Mouse (Mus musculus): ENCODE measurements around the gene Rccd1.

Rccd1 gene

DNA sequence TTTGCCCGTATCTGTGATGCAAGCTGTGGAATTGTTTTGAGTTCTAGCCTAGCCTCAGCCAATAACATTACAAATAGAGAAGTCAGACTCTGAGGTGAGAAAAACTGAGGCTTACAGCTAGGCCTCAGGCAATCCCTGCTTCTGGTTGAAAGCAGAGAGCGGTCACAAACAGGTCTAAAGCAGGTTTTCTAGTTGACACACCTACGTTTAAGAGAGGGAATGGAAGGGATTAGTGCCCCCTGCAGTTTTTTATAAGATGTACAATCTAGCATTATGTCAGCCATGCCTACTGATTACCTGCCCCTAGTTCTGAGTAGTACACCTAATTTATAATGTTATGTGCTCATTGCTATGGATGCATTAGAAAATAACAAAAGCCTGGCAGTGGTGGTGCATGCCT, 16.5 kb downstream of the Rccd1 start:
- in situ Hi-C loops (cut with MboI; ENCODE audit: low sequenced_read_pairs): no loop called here

DNA sequence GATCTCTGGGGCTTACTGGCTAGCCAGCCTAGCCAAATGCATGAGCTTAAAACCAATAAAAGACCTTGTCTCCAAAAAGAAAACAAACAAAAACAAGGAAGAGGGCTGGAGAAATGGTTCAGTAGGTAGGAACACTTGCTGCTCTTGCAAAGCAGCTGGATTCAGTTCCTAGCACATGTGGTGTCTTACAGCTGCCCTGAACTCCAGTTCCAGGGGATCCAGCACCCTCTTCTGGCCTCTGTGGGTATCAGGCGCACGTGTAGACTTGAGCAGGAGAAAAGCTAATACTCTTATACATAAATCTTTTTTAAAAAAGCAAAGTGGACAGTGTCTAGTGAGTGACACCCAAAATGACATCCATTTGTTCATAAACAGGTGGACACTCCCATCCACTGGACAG, 22.7 kb downstream of the Rccd1 start:
- in situ Hi-C loops (cut with MboI; ENCODE audit: low sequenced_read_pairs): no loop called here

DNA sequence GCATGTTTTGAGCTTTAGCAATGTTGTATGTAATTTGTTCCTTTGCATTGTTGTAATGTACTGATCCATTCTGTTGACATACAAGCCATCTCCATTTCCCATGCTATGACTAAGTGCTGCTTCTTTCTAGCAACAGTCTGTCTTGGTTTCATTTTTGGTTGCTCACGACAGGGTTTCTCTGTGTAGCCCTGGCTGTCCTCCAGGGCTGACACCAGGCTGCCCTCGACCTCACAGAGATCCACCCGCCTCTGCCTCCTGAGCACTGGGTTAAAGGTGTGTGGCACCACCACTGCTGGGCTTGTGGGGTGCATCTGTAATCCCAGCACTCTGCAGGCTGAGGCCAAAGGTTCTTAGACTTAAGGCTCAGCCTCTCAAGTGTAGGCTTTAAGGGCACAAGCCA, 24.7 kb downstream of the Rccd1 start:
- in situ Hi-C loops (cut with MboI; ENCODE audit: low sequenced_read_pairs): no loop called here

DNA sequence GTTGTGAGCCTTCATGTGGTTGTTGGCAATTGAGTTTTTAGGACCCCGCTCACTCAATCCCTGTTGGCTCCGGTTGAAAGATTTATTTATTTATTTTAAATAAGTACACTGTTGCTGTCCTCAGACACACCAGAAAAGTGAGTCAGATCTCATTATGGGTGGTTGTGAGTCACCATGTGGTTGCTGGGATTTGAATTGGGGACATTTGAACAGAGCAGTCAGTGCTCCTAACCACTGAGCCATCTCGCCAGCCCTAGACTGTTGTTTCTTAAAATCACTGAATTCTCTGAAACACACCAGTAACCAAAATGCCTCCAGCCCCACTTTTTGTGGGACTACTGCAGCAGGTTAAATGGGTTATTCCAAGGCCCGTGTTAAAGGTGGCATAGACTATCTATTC, 25.5 kb downstream of the Rccd1 start:
- in situ Hi-C loops (cut with MboI; ENCODE audit: low sequenced_read_pairs): no loop called here

DNA sequence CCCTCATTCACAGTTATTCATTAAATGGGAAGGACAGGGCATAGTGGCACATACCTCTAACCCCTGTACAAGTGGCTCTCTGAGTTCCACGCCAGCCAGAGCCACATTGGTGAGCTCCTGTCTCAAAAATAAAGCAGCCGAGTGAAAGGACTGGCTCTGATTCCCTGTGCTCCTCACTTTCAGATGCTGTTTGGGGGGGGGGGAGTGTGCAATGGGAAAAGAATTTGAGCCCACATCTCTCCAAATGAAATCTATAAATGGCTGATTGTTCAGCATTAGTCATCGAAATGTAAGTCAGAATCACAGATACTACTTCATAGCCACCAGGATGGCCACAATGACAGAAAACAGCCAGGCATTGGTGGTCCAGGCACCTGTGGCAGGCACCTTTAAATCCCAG, 27.2 kb downstream of the Rccd1 start:
- in situ Hi-C loops (cut with MboI; ENCODE audit: low sequenced_read_pairs): no loop called here

DNA sequence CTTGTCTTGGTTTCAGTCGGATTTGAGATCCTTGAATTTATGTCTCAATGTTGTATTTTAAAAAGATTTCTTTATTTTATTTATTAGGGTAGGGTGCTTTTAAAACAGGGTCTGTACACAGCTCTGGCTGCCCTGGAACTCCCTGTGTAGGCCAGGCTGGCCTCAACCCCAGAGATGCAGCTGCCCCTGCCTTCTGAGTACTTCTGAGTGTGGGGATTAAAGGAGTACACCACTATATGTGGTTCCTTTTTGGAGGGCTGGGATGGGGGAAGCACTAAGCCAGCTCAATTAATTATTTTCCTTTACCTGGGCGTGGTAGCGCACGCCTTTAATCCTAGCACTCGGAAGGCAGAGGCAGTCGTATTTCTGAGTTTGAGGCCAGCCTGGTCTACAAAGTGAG, 27.8 kb downstream of the Rccd1 start:
- in situ Hi-C loops (cut with MboI; ENCODE audit: low sequenced_read_pairs): no loop called here

DNA sequence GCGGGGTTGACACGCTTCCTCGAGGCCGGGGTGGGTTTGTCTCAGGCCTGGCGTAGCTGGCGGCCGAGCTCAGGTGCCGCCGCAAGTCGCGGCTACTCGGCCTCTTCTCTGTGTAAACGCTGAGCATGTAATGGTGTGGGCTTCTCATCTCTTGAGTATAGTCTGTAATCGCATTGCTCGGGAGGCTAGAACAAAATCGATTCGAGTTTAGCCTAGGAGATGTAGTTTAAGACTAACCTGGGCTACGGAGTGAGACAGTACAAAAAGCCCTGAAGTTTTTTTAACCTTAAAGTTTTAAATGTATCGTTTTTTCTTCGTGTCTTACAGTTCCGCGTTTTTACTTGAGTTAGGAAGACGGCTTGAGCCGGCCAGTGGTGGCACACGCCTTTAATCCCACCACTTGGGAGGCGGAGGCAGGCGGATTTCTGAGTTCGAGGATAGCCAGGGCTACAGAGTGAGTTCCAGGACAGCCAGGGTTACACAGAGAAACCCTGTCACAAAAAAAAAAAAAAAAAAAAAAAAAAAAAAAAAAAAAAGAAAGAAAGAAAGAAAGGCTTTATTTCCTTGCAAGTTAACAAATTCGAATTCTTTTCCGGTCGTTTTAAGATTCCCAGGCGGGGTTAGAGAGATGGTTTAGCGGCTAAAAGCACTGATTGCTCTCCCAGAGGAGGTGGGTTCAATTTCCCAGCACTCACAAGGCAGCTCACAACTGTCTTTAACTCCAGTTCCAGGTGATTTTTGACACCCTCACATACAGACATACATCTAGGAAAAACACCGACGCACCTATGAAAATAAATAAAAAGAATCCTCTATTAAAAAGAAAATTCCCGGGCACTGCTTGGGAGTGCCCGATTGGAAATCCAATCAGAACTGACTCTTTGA, 29.2 kb downstream of the Rccd1 start:
- in situ Hi-C loops (cut with MboI; ENCODE audit: low sequenced_read_pairs): no loop called here

DNA sequence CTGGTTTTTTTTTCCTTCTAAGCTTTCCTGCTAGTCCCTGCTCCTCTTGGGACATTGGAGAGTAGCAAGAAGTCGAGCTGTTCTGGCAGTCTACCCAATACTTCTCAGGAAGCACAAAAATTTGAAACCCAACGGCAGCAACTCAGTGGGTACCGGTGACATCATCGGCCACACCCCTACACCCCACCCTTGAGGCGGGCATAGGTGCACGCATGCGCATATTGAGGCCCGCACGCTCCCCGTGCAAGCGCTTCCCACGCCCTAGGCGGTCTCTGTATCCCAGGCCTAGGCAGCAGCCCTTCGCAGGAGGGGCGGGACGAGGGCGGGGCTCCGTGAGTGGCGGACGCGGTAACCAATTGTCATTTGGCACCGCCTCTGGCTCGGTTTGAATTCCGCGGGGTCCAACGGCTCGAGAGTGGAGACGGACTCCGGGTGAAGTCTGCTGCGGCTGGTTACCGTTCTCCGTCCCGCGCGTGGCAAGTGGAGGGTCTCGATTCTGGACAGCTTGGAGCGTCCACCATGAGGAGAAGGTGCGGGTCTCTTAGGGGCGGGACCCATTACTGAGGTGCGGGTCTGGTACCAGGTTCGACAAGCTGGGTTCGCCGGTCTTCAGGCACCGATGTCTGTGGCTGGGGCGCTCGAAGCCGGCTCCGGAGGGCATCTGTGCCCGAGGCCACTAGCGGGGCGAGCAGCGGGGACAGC, 30.0 kb downstream of the Rccd1 start, which contains the start of gene Prc1:
TSS of gene Prc1 (plus strand) at position 389 of the 702 bp plus-strand sequence.
- in situ Hi-C loops (cut with MboI; ENCODE audit: low sequenced_read_pairs): no loop called here

DNA sequence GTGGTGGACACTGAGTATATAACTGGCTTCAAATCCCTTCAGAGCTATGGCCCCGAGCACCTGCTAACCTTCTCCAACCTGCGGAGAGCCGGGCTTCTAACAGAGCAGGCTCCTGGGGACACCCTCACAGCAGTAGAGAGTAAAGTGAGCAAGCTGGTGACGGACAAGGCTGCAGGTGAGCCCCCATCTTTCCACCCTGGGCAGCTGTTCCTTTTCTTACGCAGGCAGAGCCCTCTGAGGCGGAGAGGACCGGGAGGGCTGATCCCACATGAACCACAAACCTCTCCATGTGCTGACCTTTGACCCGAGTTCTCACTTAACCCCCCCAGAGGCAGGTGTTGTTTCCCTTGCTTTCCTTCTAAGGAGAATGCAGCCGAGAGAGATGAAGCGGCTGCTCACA, 36.5 kb downstream of the Rccd1 start:
- in situ Hi-C loops (cut with MboI; ENCODE audit: low sequenced_read_pairs): no loop called here

DNA sequence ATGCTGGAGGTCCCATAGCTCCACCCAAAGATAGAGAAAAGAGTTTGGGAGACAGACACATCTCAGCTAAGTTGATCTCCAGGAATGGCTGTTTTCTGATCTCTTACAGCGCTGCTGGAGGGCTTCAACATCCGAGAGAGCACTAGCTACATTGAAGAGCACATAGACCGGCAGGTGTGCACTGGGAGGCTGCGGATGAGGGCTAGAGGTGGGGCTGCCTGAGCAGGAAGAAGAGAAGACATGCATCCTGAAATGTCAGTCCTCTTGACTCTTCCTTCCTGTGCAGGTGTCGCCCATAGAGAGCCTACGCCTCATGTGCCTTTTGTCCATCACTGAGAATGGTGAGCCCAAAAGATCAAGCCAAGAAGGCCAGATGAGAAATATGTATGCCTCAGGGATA, 38.5 kb downstream of the Rccd1 start:
- in situ Hi-C loops (cut with MboI; ENCODE audit: low sequenced_read_pairs): no loop called here

DNA sequence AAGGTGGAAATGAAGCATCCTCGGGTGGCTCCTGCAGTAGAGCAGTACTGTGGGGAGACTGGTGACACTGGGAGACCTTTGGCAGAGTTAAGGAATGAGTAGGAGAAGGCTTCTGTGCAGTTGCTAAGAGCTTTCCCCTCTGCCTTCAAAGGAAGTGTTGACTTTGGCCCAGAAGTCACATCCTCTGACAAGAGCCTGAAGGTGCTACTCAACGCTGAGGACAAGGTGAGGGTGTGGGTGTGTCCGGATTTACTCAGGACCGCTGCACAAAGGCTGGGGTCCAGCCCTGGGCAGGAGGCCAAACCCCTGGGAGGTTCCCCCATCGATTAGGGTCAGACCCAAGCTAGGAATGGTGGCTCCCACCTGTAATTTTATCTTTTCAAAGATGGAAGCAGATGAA, 39.9 kb downstream of the Rccd1 start:
- in situ Hi-C loops (cut with MboI; ENCODE audit: low sequenced_read_pairs): no loop called here

DNA sequence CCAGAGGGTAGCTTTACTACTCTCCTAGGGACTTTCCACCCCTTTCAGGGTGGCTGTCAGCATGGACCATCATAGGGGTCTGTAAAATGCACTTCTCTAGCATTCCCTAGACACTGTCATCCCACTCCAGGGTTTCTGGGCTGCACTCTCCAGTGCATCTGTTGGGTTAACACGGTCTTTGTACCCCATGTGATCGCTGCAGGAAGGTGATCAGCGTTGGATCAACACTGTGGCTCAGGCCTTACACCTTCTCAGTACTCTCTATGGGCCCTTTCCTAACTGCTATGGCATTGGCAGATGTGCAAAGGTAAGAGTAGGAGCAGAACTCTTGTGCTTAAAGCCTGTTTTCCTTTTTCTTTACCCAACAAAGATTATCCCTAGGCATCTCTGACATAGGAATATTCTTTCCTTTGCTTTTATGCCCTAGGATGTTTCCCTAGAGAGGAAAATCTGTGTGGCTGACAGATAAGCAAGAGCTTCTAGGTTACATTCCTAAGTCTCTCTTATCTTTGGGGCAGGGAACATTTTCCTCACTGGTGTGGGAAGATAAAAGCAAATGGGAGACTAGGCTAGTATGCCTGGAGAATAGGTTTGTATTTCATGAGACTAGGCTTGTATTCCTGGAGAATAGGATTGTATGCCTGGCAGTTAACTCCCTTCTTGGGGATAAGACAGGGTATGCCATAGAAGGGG, 40.9 kb downstream of the Rccd1 start:
- in situ Hi-C loops (cut with MboI; ENCODE audit: low sequenced_read_pairs): no loop called here

DNA sequence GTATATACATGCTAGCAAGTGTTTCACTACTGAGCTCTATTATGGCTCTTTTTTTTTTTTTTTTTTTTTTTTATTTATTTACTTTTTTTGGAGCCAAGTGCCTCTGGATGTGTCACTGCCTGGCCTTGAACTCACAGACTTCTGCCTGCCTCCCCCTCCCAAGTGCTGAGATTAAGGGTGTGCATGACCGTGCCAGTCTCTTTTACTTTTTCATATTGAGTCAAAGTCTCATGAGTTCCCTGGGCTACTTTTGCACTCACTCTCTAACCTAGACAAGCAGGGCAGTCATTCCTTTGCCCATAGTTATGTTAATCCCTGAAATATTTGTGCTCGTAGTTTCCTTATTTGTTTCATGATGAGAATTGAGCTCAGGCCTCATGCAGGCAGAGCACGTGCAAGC, 42.6 kb downstream of the Rccd1 start:
- in situ Hi-C loops (cut with MboI; ENCODE audit: low sequenced_read_pairs): no loop called here

DNA sequence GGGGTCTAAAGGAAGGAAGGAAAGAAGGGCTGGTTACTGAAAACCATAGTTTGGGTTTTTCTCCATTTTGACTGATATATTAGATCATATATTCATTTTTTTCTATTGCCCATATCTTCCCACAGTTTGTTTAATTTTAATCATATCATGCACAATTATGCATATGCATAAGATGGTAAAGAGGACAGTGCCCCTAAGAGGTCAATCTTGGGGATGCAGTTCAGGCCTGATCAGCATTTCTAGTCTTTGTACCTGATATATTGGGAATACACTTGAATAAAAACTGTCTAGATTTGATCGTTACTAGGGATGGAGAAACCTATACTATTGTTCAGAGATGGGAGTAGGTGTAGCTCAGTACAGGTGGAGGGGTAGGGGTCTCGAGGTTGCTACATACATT, 43.3 kb downstream of the Rccd1 start:
- in situ Hi-C loops (cut with MboI; ENCODE audit: low sequenced_read_pairs): no loop called here

DNA sequence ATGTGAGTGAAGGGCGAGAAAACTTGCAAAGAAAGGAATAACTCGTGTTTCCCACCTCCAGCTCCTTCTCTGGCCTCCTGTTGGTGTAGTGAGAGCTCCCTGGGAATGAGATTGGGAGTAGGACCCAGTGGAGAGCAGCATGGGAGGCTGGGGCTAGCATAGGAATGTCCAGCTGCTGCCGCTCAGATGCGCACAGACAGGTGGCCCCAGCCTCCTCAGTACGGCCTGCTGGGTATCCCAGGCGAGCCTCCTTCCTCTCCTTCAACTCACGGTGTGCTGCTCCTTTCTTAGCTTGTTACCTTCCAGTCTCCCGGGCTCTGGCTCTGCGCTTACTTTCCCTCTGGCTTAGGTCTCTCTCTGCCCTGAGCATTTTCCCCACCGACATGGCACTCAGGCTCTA, 44.2 kb downstream of the Rccd1 start:
- in situ Hi-C loops (cut with MboI; ENCODE audit: low sequenced_read_pairs): no loop called here

DNA sequence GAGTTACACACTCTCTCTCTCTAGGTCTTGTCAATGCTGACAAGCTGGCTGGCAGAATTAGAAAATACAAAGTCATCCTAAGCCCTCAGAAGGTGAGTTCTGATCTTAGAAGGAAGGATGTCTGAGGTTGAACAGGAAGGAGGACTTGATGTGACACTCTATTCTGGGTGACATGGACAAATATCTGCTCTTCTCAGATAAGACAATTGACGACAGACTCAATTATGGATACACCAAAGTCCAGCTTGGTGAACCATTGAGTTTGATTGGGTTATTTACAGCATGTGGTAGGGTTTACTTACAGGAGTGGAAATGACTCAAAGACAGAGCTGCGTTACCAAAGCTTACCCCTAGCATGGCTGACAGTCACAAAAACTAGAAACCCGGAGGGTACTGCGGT, 47.9 kb downstream of the Rccd1 start:
- in situ Hi-C loops (cut with MboI; ENCODE audit: low sequenced_read_pairs): no loop called here

DNA sequence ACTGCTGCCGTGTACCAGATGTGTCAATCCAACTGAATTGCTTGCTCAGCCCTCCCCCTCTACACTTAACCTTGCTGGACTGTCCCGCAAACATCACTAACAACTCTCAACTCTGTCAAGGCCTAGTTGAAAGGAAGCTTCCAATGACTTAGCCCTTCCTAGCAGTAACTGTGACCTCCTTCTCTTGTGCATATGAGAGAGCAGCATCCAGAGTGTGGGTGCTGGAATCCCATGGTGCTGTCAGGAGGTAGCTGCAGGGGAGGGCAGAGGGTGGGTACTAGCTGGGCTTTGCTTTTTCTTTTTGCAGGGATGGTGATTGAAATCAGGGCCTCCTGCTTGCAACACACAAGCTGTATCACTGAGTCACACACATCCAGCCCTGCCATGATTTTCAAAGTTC, 50.8 kb downstream of the Rccd1 start:
- in situ Hi-C loops (cut with MboI; ENCODE audit: low sequenced_read_pairs): no loop called here

DNA sequence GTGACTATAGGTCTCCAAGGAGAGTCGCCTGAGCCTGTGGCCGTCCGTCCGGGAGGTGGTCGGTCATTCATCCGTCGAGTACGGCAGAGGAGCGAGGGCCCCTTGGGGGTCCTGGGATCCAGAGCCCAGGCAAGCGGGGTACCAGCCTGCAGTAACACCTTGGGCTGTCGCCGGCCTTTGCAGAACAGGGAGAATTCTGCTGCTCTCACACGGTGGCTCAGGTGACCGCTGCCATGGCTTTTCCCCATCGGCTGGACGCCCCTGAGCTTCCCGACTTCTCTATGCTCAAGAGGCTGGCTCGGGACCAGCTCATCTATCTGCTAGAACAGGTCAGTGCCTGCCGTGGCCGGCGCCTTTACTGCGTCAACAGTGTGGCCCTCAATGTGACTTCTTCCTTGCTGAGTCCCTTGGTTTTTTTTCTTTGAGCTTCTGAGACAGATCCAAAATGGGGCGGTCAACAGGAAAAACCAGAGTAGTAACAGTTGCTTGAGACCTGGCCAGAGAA, 54.5 kb downstream of the Rccd1 start:
- in situ Hi-C loops (cut with MboI; ENCODE audit: low sequenced_read_pairs): no loop called here

DNA sequence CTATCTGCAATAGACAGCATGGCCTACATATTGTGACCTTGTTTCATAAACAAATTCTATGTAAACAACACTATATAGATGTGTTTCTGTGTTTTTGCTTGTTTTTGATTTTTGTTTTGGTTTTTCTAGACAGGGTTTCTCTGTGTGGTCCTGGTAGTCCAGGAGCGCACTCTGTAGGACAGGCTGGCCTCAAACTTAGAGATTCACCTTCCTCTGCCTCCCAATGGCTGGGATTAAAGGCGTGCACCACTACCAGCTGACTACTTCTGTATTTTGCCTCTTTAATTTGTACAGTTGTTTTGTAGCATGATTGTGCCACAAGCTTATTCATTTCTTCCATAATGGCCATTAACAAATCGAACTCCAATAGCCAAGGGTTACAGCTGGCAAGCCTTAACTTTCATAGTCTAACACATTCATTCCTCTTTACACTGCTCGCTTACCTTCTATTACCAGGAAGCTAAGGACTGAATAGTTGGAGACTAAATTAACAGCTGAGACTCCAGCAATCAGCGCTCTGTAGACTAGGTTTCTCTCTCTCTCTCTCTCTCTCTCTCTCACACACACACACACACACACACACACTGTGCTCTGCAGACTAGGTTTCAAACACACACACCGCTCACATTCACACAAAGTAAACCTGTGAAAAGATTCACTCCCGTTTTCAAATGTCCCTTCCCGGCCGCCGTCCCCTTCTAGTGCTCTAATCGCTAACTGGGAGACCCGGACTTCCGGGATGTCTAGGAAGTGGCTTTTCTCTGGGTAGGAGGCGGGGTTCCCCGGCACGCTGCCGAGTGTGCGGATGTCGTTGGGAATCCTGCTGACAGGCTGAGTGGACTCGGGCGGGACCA, 55.1 kb downstream of the Rccd1 start, which contains the start of gene Vps33b:
TSS of gene Vps33b (plus strand) at position 753 of the 854 bp plus-strand sequence.
- in situ Hi-C loops (cut with MboI; ENCODE audit: low sequenced_read_pairs): no loop called here

DNA sequence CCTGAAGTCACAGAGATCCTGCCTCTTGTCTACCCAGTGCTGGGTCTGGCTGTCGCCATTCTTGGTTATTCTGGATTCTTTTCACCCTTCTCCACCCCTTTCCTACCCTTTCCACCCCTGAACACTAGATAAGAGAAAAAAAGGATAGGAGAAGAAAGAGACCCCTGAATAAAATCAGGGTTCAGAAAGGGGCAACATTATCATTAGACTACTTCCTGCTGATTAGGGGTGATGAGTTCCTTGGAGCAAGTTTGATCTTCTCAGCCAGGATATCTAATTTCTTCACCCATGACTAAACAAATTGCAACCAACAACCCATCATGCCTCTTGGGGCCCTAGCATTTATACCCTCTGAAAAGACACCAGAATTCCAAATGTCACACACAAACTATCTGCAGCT, 56.5 kb downstream of the Rccd1 start:
- in situ Hi-C loops (cut with MboI; ENCODE audit: low sequenced_read_pairs): no loop called here

DNA sequence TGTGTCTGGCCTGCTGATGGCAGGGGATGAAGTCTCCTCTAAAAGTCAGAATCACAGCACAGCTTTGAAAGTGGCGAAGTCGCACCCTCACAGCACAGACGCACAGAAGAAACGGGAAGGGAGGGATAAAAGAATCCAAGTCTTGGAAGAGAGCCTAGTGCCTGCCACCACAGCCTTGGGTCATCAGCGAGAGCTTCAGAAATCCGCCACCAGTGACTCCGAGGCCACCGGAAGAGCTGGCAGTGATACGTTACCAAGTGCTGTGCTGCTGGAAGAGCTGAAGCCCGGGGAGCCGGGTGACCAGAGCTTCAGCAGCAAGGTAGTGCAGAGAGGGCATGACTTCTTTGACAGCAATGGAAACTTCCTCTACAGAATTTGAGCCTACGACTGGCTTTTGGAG, 59.6 kb downstream of the Rccd1 start:
- in situ Hi-C loops (cut with MboI; ENCODE audit: low sequenced_read_pairs): no loop called here
